Mouse (Mus musculus): ENCODE data around the gene Epb41l5. TPM values are rescaled to one million over a fixed set of nuclear protein-coding genes. Genes with fewer than 3 reads are reported as not detected.
A peak's percentile ranks its signal among the peaks of the same experiment; 100 is the strongest.

Epb41l5 gene
- polyA plus RNA-seq (2012; rRNA removed): 0.30 and 0.86 TPM in 2 replicates

DNA sequence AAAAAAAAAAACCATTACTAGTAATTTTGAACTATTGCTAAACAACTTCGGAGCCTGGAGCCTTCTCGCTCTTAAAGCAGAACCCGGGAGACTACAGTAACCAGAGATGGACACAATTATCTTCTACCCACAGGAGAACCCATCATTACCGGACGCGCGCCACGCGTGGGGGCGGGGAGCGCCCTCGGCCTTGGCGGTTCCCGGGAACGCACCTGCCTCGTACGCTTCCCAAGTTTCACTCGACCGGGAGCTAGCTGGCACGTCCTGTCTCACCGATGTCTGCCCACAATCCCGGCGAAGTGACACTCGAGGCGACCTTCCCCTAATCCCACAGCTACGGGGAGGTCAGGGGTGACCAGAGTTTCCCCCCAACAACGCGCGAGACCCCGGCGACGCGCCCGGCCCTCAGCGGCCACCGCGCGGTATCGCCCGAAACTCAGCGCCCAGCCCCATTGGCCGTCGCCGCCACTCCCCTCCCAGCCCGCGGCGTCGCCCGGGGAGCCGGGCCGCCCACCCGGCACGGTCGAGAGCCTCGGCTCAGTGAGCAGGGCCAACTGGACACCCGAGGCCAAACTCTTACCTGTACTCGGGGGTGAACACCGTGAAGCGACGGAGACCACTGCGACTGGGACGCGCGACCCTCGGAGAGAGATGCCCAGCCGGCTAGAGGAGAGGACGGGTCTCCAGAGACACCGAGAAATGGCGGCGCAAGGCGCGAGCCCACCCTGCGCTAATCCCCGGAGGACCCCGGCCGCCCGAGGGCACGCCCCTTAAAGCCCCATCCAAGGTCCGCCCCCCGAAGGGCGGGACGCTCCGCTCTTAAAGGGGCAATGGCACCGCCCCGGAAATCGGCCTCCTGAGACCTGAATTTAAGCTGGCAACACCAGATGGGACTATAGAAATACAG is at the start of gene Epb41l5:
TSS of gene Epb41l5 (minus strand) at position 796 of the 907 bp plus-strand sequence.
- TF ChIP-seq POLR2A (IDR thresholded peaks at IDR 0.05; ENCODE audit: low read depth, low read length) (no peak), CTCF (IDR thresholded peaks at IDR 0.05; ENCODE audit: extremely low read depth, insufficient read depth, insufficient read length, insufficient replicate concordance) (no peak)
- Histone ChIP-seq H3K27me3 (ENCODE audit: control insufficient read depth, insufficient read depth, low read length) (peaks cover 3% of the 10 kb centered on the region), H3K4me1 (ENCODE audit: control insufficient read depth, insufficient read depth, insufficient read length) (no peaks in the 10 kb centered on the region; the same call in 1 of the 2 replicates), H3K27ac (ENCODE audit: insufficient read depth, low read length) (no peak within 1 kb of the TSS; the same call in 1 of the 2 replicates), H3K4me3 (ENCODE audit: extremely low read depth, insufficient read depth, insufficient read length) (peak within 1 kb of the TSS; percentile 91), H3K36me3 (ENCODE audit: control insufficient read depth, insufficient read depth, low read length) (no peaks in the 10 kb centered on the region)
- whole genome bisulfite sequencing: under 1% methylated on average over 86 of the region's 86 CpGs
- peak; percentile 25 to 68 for DNase-seq (ENCODE audit: low read depth in 1 of 2, low spot score in 2 of 2)

DNA sequence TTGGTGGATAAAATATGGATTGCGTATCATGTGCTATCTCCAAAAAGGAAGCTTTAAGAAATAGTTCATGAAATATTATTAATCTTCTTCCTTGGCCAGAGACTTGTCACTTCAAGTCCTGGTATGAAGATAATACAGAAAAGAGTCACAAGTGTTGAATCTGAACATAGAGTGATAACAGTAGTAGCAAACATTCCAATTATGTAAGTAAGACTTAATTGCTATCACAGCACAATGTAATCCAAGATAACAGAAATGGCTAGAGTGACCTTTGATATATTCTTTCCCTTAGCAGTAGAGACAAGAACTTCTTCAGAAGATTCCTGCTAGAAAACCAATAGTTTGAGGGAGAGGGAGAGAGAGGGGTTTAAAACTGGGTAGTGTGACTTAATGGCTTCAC is 48.1 kb upstream of the Epb41l5 start:
- H3K27me3 ChIP-seq (ENCODE audit: control insufficient read depth, insufficient read depth, low read length): no peaks in the 10 kb centered on the region
- 94% methylated on average over 1 of the region's 1 CpGs for WGBS
- peaks cover 2% of the 10 kb centered on the region; the same call in 1 of the 2 replicates for H3K36me3 ChIP-seq (ENCODE audit: control insufficient read depth, insufficient read depth, low read length)
- H3K4me1 ChIP-seq (ENCODE audit: control insufficient read depth, insufficient read depth, insufficient read length): no peaks in the 10 kb centered on the region
- TF ChIP-seq CTCF (IDR thresholded peaks at IDR 0.05; ENCODE audit: extremely low read depth, insufficient read depth, insufficient read length, insufficient replicate concordance) (no peak), POLR2A (IDR thresholded peaks at IDR 0.05; ENCODE audit: low read depth, low read length) (no peak)
- DNase-seq (ENCODE audit: low read depth in 1 of 2, low spot score in 2 of 2): no peak
- no peak overlapping the region for H3K27ac ChIP-seq (ENCODE audit: insufficient read depth, low read length)
- H3K4me3 ChIP-seq (ENCODE audit: extremely low read depth, insufficient read depth, insufficient read length): no peak overlapping the region

DNA sequence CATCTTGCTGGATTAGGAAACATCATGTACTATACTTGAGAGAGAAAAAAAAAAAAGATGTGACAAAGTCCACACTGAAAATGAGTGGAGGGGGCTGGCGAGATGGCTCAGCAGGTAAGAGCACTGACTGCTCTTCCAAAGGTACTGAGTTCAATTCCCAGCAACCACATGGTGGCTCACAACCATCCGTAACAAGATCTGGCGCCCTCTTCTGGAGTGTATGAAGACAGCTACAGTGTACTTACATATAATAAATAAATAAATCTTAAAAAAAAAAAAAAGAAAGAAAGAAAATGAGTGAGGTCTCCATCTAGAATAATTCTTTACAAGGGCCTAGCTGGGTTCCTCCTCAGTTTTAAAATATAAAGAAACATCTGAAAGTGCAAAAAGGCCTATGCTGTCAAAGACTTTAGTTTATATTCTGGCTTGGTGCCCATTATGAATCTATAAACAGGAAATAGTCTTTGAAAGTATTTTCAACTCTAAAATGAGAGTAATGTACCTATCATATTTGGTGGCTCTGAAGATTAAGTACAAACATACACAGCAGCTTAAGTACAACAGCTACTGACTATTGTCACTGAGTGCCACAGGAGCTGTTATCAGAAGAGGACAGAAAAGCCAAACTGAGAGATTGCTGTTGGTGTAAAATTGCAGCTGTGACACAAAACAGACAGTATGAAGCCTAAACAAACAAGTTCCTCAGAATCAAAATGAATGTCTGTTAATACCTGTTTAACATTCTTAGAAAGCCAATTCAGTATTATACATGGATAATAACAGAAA is 37.2 kb upstream of the Epb41l5 start:
- TF ChIP-seq CTCF (IDR thresholded peaks at IDR 0.05; ENCODE audit: extremely low read depth, insufficient read depth, insufficient read length, insufficient replicate concordance): no peak
- TF ChIP-seq POLR2A (IDR thresholded peaks at IDR 0.05; ENCODE audit: low read depth, low read length): no peak
- H3K27me3 ChIP-seq (ENCODE audit: control insufficient read depth, insufficient read depth, low read length): no peaks in the 10 kb centered on the region

DNA sequence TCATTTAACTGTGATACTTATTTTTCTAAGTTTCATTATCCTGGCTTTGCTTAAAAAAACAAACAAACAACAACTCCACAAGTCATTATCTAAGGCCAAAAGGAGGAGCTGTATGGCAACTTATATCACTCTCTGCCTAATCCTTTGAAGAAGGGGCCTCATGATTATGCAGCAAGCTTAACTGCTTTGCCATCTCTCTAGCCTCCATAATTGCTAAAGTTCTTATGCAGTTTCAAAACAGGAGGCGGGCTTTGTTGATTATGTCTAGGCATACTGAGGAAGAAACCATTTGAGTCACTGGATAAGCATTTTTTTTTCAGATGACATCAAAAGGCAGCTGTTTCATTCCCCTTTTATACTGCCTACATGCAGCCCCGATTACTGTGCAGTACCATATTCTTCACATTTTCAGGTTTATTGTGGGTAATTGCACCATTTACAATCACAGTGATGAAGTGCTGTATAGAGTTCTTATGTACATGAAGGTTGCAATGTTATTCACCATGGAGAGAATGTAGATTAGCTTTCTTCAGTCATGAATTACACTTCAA is 32.9 kb upstream of the Epb41l5 start:
- 88% methylated on average over 2 of the region's 2 CpGs for WGBS

More for the DNA sequence above, 37.2 kb upstream of the Epb41l5 start:
- no peak for DNase-seq (ENCODE audit: low read depth in 1 of 2, low spot score in 2 of 2)
- H3K4me1 ChIP-seq (ENCODE audit: control insufficient read depth, insufficient read depth, insufficient read length): no peaks in the 10 kb centered on the region
- no peak overlapping the region for H3K4me3 ChIP-seq (ENCODE audit: extremely low read depth, insufficient read depth, insufficient read length)
- peaks cover 5% of the 10 kb centered on the region; the same call in 1 of the 2 replicates for H3K36me3 ChIP-seq (ENCODE audit: control insufficient read depth, insufficient read depth, low read length)
- no peak overlapping the region for H3K27ac ChIP-seq (ENCODE audit: insufficient read depth, low read length)
- 95% methylated on average over 3 of the region's 3 CpGs for WGBS

GRCm38 (mm10) chr1:119674984-119675383 is 26.2 kb upstream of the Epb41l5 start:
- no peaks in the 10 kb centered on the region for H3K27me3 ChIP-seq (ENCODE audit: control insufficient read depth, insufficient read depth, low read length)
- TF ChIP-seq POLR2A (IDR thresholded peaks at IDR 0.05; ENCODE audit: low read depth, low read length) (no peak), CTCF (IDR thresholded peaks at IDR 0.05; ENCODE audit: extremely low read depth, insufficient read depth, insufficient read length, insufficient replicate concordance) (no peak)
- H3K4me3 ChIP-seq (ENCODE audit: extremely low read depth, insufficient read depth, insufficient read length): no peak overlapping the region
- WGBS: 69% methylated on average over 1 of the region's 1 CpGs
- H3K27ac ChIP-seq (ENCODE audit: insufficient read depth, low read length): no peak overlapping the region
- H3K4me1 ChIP-seq (ENCODE audit: control insufficient read depth, insufficient read depth, insufficient read length): no peaks in the 10 kb centered on the region
- peaks cover 6% of the 10 kb centered on the region; the same call in 1 of the 2 replicates for H3K36me3 ChIP-seq (ENCODE audit: control insufficient read depth, insufficient read depth, low read length)
- DNase-seq (ENCODE audit: low read depth in 1 of 2, low spot score in 2 of 2): no peak

More for the DNA sequence above, 32.9 kb upstream of the Epb41l5 start:
- Histone ChIP-seq H3K4me3 (ENCODE audit: extremely low read depth, insufficient read depth, insufficient read length) (no peak overlapping the region), H3K27me3 (ENCODE audit: control insufficient read depth, insufficient read depth, low read length) (no peaks in the 10 kb centered on the region), H3K27ac (ENCODE audit: insufficient read depth, low read length) (no peak overlapping the region), H3K36me3 (ENCODE audit: control insufficient read depth, insufficient read depth, low read length) (peaks cover 8% of the 10 kb centered on the region; the same call in 1 of the 2 replicates), H3K4me1 (ENCODE audit: control insufficient read depth, insufficient read depth, insufficient read length) (no peaks in the 10 kb centered on the region)
- no peak for DNase-seq (ENCODE audit: low read depth in 1 of 2, low spot score in 2 of 2)
- TF ChIP-seq POLR2A (IDR thresholded peaks at IDR 0.05; ENCODE audit: low read depth, low read length) (no peak), CTCF (IDR thresholded peaks at IDR 0.05; ENCODE audit: extremely low read depth, insufficient read depth, insufficient read length, insufficient replicate concordance) (no peak)

DNA sequence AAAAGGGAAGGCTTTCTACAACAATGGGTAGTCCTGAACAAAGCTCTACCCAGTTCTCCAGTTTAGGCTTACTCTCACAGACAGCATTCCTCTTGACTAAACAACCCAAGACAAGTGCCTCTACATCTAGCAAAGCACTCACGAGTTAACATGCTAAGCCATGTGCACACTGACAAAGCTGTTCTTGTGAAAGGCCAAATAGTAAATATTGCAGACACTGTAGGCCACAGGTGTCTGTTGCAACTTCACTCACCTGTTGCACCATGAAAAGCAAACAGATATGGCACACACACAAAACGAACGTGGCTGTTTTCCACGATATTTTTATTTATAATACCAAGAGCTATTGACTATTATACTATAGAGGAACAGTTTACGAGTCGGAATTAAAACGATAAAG is 18.1 kb upstream of the Epb41l5 start:
- Histone ChIP-seq H3K36me3 (ENCODE audit: control insufficient read depth, insufficient read depth, low read length) (peaks cover 1% of the 10 kb centered on the region; the same call in 1 of the 2 replicates), H3K27me3 (ENCODE audit: control insufficient read depth, insufficient read depth, low read length) (no peaks in the 10 kb centered on the region), H3K4me3 (ENCODE audit: extremely low read depth, insufficient read depth, insufficient read length) (no peak overlapping the region), H3K4me1 (ENCODE audit: control insufficient read depth, insufficient read depth, insufficient read length) (no peaks in the 10 kb centered on the region), H3K27ac (ENCODE audit: insufficient read depth, low read length) (no peak overlapping the region)
- no peak for DNase-seq (ENCODE audit: low read depth in 1 of 2, low spot score in 2 of 2)
- TF ChIP-seq POLR2A (IDR thresholded peaks at IDR 0.05; ENCODE audit: low read depth, low read length): no peak
- TF ChIP-seq CTCF (IDR thresholded peaks at IDR 0.05; ENCODE audit: extremely low read depth, insufficient read depth, insufficient read length, insufficient replicate concordance): no peak
- 94% methylated on average over 7 of the region's 7 CpGs for WGBS
